Mouse (Mus musculus) heart, adult 2 months (tissue): ENCODE measurements around the gene Gm20388.

Experiments used
- CTCF ChIP-seq: fragments of 200-600 bp; IDR thresholded peaks from 2 replicates; pipeline ENCODE4 v1.8.1; 2022; ENCODE audit warnings: antibody characterized with exemption, mild to moderate bottlenecking, moderate library complexity
- EP300 ChIP-seq: fragments of 200-500 bp; IDR thresholded peaks from 2 replicates; pipeline ENCODE4 v1.6.1; 2011; ENCODE audit warnings: low read depth, low read length, control low read depth; ENCODE audit not compliant: insufficient read depth
- POLR2A ChIP-seq: fragments of 200-500 bp; IDR thresholded peaks from 2 replicates; pipeline ENCODE4 v1.6.1; 2011; ENCODE audit warnings: mild to moderate bottlenecking, low read depth, low read length, control low read depth; ENCODE audit not compliant: insufficient read depth

- TF ChIP-seq CTCF, result no peak; the same call in none of the 2 replicates
- TF ChIP-seq POLR2A, result no peak
- peak; percentile 80 for TF ChIP-seq EP300
Observed at GRCm38 (mm10) chr8:122259351-122259750, 2348.7 kb downstream of the Gm20388 start.
